Mouse (Mus musculus) cerebellum, adult (tissue): Measurements from ENCODE around the gene Tbc1d22b.

Experiments used
- ATAC-seq: cut with Nextera tagmentation; 2 replicates; pipeline ENCODE4 v1.9.2; 2017; ENCODE audit warnings: mild to moderate bottlenecking, moderate library complexity, mixed read lengths; ENCODE audit not compliant: insufficient number of reproducible peaks, low FRiP score, low TSS enrichment

Gene Tbc1d22b

DNA sequence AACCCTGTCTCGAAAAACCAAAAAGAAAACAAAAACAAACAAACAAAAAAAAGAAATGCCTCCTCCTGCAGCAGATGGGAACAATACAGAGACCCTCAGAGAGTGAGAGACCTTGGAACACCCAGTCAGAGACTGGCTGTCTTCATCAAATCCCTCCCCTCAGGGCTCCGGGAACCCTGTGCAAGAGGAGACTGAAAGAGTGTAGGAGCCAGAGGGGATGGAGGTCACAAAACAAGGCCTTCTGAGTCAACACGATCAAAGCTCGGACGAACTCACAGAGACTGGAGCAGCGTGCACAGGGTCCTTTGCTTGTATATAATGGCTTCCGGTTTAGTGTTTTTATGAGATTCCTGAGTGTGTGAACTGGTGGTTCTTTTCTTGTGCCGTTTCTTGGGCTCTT is 9.2 kb upstream of the Tbc1d22b start:
- no peak for ATAC-seq

DNA sequence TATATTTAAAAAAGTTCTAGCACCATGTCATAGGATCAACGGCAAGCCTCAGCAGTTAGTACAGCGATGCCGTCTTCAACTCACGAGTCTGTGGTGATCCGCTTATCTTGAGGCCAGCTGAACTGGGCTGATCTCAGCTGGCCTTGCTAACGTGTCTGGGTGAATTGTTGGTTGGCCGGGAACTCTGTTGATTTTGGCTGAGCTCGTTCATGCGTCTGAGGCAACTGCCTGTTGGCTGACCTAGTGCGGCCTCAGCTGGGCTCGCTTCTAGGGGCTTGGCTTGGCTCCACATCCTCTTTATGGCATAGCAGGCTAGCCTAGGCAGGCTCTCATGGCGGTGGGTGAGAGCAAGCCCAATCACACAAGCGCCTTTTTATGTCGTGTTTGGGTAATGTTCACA is 8.2 kb upstream of the Tbc1d22b start:
- no peak for ATAC-seq

GRCm38 (mm10) chr17:29542831-29543690 is 6.5 kb upstream of the Tbc1d22b start:
- peak; percentile 40; the same call in 1 of the 2 replicates for ATAC-seq

DNA sequence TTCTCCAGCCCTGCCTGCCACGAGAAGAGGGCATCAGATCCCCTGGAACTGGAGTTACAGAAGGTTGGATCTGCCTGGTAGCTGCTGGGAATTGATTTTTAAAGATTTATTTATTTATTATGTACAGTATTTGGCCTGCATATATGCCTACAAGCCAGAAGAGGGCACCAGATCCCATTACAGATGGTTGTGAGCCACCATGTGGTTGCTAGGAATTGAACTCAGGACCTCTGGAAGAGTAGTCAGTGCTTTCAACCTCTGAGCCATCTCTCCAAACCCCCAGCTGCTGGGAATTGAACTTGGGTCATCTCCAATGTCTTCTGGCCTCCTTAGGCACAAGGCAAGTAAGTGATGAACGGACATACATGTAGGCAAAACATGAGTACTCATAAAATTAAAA is 5.5 kb upstream of the Tbc1d22b start:
- ATAC-seq, result no peak

- no peak for ATAC-seq
Measured at GRCm38 (mm10) chr17:29545241-29545640, 4.3 kb upstream of the Tbc1d22b start.

DNA sequence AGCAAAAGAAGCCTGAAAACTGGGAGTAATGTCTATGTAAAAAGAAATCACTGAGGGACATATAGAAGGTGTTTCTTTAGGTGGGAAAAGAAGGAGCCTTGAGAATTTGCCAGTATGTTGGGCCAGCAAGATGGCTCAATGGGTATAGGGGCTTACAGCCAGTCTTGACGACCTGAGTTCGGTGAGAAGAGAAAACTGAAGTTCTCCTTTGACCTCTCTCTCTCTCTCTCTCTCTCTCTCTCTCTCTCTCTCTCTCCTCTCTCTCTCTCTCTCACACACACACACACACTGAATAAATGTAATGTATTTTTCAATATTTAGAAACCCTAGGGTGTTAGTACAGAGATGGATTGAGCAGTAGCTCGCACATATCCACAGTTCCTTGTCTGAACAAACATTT is 1.1 kb upstream of the Tbc1d22b start:
- ATAC-seq, result no peak

GRCm38 (mm10) chr17:29548994-29549393 is 591 bp upstream of the Tbc1d22b start:
- ATAC-seq, result no peak

DNA sequence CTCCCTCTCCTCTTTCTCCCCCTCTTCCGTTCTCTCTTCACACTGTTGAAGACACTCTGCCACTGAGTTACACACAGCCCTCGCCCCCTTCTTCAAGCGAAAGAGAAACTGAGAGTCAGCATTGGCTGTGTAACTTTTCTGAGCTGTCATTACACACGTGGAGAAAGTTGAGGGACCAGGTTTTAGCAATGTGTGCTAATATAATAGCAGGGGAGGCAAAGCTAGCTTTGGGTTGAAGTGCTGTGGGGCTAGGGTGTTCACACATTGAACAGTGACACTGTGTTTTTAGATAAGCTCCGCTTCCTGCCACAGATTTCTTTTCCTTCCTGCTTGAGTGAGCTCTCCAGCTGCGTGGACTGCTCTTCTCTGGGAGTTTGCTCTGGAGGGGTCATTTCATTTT is 1.4 kb downstream of the Tbc1d22b start:
- ATAC-seq, result no peak

DNA sequence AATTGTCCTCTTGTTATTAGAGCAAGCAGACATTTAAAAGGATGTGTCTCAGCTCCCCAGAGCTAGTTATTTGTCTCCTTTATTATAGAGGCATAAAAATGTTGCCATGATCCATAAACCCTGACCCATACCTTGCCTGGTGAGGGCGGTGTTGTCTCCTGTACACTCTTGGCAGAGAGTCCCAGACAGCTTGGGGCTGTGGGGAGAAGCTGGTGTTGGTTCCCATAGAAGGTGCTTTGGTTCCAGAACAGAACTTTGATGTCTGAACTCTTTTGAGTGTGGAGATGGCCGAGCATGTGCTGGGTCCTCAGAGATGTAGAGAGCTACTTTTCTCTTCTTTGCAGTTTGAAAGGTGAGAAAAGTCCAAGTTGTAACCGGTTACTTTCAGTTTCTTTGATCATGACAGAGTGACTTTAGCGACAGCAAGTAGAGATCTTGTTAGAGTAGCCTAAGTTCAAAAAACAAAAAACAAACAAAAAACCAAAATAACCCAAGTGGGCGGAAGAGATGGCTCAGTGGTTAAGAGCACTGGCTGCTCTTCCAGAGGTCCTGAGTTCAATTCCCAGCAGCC is 2.7 kb downstream of the Tbc1d22b start, which contains the start of gene Tmem217:
Gene Tmem217 (minus strand): TSS at position 224 of the 571 bp plus-strand sequence.
- no peak for ATAC-seq

- no peak for ATAC-seq
Measured at GRCm38 (mm10) chr17:29554176-29554575, 4.6 kb downstream of the Tbc1d22b start.

GRCm38 (mm10) chr17:29556456-29556855 is 6.9 kb downstream of the Tbc1d22b start:
- no peak for ATAC-seq

DNA sequence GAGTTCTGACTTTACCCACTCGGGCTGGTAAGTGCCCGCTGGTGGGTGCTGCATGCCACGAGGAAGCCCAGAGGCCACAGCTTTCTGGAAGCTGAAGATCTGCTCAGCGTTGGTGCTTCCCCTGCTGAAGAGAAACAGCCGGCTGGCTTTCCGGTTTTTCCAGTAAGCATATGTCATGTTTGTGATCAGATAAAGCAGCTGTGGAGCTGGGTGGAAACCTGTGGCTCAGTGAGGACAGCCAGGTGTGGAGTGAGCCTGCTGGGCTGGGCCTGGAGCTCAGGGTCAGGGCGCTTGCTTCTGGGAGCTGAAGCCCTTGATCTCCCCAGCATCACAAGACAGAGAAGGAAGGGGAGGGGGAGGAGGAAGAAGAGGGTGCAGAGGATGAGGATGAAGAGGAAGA is 7.3 kb downstream of the Tbc1d22b start:
- ATAC-seq, result no peak

DNA sequence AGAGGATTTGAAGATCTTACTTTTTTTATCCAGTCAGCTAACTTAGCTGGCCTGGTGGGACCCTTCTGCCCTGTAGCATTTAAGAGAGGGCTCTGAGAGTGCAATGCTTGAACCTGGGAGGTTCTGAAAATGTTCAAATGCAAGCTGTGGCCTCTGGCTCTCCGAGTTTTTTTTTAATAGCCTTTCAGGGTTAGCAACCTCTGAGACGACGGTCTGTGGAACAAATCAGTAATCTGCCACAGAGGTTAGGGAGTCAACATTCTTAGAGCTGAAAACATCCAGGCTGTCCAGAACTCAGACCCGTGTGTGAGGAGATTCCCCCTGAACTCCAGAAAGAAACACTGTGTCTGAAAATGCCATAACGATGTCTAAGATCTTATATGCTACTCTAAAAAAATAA is 8.9 kb downstream of the Tbc1d22b start:
- no peak for ATAC-seq

GRCm38 (mm10) chr17:29565521-29565920 is 15.9 kb downstream of the Tbc1d22b start:
- no peak for ATAC-seq

DNA sequence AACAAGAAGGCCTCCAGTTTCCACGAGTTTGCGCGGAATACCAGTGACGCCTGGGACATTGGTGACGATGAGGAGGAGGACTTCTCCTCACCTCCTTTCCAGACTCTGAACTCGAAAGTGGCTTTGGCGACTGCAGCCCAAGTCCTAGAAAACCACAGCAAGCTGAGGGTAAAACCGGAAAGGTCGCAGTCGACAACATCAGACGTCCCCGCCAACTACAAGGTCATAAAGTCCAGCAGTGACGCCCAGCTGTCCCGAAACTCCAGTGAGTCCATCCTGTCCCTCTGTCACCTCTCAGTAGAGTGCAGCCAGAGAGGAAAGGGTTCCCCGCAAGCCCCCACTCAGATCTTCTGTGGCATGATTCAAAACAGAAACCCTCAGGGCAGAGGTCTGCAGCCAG is 18.9 kb downstream of the Tbc1d22b start:
- no peak for ATAC-seq

- no peak for ATAC-seq
Measured at GRCm38 (mm10) chr17:29569831-29570230, 20.2 kb downstream of the Tbc1d22b start.

DNA sequence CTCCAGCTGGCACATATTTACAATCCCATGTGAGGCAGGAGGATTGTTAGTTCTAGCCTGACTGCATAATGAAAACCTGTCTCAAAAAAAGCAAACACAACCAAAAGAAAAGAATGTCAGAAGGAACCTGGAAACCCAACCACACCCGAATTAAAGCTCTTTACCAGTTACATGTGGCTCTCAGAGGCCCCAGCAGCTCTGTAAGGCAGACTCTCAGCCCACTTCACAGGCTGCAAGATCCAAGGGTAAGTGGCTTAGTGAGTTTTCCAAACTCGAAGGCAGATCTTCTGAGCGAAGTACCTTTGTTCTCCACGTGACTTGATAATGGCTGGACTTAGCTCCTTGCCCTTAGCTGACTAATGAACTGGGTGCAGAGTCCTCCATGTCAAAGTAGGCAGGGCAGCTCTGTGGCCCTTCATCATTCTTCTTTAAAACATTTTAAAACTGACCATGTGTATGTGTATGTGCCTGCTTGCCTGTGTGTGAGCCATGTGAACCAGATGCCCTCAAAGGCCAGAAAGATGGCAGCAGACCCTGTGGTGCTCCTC is 30.1 kb downstream of the Tbc1d22b start:
- no peak for ATAC-seq

- no peak for ATAC-seq
Measured at GRCm38 (mm10) chr17:29583569-29583968, 34.0 kb downstream of the Tbc1d22b start.

- no peak for ATAC-seq
Measured at GRCm38 (mm10) chr17:29584306-29584705, 34.7 kb downstream of the Tbc1d22b start.

DNA sequence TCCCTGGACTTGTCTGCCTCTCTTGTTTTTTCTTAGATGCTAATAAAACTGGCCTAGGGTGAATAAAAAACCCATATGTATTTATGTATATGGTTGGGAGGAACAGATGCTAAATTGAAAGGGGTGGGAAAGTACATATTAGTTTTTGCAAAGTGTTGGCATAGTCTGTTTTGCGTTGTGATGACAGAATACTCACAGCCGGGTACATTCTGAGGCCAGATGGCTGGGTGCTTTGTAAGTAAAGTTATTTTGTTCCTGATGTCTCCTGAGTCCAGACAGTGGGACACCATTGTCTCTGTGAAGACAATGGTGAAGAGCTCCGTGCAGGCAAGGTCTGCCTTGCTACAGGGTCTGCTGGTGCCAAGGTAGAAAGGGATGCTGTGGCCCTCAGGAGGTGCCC is 35.2 kb downstream of the Tbc1d22b start:
- ATAC-seq, result no peak

- ATAC-seq, result no peak
Measured at GRCm38 (mm10) chr17:29585446-29585845, 35.9 kb downstream of the Tbc1d22b start.

DNA sequence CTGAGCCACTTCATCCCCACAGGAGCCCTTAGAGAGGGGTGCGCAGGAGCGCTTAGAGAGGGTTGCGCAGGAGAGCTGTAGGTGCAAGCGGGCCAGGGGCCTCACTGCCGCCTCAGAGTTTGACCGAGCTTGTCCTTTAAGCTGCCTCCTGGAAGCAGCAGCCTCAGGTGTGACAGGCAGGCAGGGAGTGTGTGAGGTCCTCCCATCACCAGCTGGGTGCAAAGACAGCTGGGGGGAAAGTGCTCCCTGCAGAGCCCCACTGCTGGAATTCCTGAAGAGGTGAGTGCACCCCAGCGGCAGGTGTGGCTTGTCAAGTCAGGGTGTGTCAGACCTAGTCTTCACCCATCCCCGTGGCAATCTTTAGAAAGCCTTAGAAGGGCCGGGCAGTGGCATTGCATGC is 37.3 kb downstream of the Tbc1d22b start:
- ATAC-seq, result no peak
